Mouse (Mus musculus) gonadal fat pad, adult 2 months (tissue): ENCODE data around the gene Casz1. TPM values are rescaled to one million over a fixed set of nuclear protein-coding genes. Genes with fewer than 3 reads are reported as not detected.

Source experiments
- DNase-seq: peaks from one replicate; pipeline ENCODE4 v3.0.0-alpha.2; 2012; ENCODE audit warnings: low read depth
- polyA plus RNA-seq: library from polyadenylated mRNA; depleted of rRNA; stranded (reverse); fragments of >200 nt; gene quantifications from 2 replicates; pipeline ENCODE4 v1.2.3, GENCODE M21; 2012; rRNA removed

Casz1 gene
- 5.8 and 6.1 TPM in 2 replicates for polyA plus RNA-seq

DNA sequence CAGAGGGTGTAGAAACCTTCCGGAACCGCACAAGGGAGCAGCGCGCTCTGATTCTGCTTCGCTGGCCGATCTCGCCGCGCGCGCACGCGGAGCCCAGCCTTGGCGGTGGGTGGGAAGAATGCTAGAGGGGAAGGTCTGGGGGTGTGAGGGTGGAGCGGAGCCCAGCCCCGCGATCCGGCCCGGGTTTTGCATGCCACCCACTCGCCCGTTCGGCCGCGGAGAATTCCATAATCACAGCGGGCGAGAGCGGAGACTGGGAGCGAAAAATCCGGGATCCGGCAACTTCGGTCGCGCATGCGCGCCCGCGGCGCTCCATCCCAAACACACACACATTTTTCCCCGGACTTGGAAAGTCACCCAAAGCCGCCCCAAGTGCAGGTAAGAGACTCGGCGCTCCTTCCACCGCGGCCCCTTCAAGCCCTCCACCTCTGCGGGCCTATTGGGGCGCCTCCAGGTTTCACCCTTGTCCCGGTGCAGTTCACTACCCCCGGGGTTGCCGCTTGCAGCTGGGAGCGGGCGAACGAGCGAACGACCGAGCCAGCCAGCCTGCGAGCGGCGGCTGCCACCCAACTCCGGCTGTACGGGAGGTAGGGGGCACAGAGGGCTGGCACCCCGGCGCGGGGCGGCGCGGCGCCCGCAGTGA is at the start of gene Casz1:
Gene Casz1 (plus strand): TSS at position 293 of the 643 bp plus-strand sequence.
- DNase-seq, result no peak

GRCm38 (mm10) chr4:148758863-148759262 is 45.4 kb upstream of the Casz1 start:
- DNase-seq, result no peak

GRCm38 (mm10) chr4:148760152-148760551 is 44.1 kb upstream of the Casz1 start:
- DNase-seq, result no peak

DNA sequence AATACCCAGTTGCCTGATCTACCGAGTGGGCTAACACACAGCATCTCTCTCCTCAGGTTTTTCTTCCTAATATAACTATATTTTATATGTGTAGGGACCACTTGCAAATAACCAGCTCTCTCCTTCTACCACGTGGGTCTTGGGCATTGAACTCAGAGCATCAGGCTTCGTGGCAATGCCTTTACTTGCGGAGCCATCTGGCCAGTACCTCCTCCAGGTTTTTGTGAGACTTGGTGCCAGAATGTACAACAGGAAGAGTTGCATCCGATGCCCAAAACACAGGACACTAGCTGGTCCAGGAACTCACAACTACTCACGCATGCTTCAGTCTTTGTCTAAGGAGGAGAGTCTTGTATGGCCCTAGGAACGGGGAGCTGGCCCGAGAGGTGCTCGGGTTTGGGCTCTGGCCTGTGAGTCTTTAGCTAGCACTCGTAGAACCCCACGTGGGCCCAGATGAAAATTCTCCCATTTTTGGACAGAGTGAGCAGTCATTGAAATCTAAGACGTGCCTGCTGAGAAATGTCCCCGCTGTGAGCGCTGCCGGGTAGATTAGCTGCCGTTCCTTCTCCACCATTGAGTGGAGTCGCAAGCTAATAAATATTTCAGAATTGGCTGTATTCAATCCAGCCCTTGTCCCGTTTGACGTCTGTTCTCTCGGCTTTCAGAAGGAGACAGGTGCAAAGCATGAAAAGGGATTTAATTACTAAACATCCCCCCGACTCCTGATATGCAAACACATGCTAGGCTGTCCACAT is 38.0 kb upstream of the Casz1 start:
- no peak for DNase-seq

DNA sequence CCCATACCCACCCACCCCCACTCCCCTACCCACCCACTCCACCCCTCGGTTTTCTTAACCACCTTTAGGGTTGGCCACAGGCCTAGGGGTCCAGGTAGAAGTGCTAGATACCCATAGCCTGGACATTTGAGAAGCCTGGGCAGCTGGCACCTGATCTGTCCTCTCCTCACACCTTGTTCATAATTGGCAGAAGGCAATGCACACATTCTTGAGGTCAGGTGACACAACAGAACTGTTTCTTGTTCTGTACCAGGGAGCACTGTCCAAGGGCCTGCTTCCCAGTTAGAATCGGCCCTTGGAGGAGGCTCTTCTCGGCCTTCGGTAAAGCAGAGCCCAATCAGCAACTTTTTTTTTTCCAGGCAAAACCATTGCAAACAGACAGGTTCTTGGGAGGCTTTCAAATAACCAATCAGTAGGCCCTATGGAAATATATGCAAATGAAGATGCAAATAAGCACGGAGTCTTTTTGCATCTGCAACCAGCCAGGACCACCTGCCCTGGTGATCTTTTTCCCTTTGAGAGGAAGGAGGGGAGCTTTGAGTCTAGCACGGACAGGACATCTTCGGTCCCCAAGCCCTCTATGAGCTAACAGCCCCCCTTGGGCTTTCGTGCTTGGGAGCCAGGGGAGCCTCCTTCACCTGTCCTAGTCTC is 36.4 kb upstream of the Casz1 start:
- DNase-seq, result no peak

DNA sequence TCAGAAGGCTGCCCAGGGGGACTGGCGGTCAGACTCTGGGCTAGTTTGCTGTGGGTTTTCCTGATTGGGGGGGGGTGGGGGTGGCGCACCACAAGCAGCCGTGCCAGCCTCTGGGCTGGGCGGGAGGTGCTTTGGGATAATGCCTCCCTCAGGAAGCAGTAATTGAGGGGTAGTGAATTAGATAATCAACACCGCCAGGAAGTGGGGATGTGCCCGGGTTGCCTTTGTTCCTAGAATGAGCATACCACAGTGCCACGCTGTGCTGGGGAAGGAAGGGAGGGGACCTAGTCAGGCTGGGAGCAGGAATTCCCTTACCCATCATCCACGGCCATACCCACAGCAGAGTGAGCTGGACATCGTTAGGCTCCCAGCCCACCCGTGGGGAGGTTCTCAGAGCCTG is 35.6 kb upstream of the Casz1 start:
- DNase-seq, result no peak

- no peak for DNase-seq
Observed at GRCm38 (mm10) chr4:148770582-148771408, 33.4 kb upstream of the Casz1 start.

- DNase-seq, result no peak
Observed at GRCm38 (mm10) chr4:148771409-148771929, 32.8 kb upstream of the Casz1 start.

DNA sequence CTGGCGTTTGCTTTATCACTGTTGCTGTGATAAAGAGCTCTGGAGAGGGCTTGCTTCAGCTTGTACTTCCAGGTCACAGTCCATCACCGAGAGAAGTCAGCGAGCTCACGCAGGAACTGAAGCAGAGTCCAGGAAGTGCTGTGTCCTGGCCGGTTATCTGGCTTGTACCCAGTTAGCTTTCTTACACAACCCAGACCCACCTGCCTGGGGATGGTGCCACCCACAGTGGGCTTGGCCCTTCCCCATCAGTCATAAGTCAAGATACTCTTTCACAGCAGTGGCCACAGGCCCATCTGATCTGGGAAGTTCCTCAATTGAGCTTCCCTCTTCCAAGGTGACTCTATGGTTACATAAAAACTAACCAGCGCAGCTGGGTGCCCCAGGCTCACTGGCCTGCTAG is 31.6 kb upstream of the Casz1 start:
- DNase-seq, result peak; percentile 82

DNA sequence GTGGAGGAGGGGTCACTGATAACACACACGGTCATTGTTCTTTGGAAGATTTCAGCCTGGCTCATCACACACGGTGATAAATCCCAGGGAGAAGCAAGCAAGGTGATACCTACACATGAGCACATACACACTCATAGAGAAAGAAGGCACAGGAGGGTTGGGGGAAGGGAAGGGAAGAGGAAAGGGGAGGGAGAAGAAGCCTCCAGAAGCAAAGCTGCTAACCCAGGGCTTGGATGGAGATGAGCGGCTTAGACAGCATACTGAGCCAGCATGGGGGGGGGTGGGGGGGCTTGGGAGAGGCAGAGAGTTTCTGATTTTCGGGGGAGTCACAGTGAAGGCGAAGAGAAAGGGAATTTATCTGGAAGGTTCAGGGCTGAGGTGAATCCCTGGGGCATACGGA is 30.2 kb upstream of the Casz1 start:
- DNase-seq, result no peak

- DNase-seq, result no peak
Observed at GRCm38 (mm10) chr4:148775476-148776269, 28.6 kb upstream of the Casz1 start.

DNA sequence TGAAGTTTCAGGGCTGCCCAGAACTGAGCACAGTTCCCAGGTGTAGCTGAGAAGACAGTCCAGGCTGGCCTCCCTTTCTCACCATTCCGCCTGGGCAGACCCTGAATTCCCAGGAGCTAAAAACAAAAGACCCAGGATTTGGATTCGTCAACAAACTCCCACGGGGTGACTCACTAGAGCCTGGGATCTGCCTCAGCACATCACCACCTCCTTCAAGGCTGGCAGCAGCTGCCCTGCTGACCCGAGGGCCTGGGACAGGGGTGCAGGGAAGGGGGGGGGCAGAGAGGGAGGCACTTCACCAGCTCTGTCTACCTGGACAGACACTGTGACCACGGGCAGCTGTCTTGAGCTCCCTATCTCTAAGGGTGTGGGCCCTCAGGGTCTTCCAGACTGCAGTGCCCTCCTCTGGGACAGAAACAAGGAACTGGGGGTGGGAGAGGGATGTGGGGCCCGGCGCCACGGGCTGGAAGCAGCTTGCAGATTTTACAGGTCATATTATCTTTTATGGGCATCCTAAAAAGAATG is 24.1 kb upstream of the Casz1 start:
- DNase-seq, result no peak

- no peak for DNase-seq
Observed at GRCm38 (mm10) chr4:148781516-148781915, 22.7 kb upstream of the Casz1 start.

DNA sequence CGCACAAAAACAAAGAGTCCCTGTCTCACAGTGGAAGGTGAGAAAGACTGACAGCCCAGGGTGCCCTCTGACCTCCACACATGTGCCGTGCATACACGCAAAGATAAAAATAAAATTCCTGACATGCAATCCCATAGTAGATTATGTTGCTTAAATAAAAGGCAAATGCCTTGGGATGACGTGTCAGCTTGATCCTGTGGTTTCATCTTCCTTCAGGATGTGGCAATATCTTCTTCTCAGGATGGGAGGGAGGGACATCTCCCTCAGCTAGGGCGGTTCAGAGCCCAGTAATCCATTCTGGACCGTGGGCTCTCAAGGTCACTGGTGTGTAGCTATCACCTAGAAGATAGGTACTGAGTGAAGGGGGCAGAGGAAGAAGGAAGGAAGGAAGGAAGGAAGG is 21.3 kb upstream of the Casz1 start:
- no peak for DNase-seq

DNA sequence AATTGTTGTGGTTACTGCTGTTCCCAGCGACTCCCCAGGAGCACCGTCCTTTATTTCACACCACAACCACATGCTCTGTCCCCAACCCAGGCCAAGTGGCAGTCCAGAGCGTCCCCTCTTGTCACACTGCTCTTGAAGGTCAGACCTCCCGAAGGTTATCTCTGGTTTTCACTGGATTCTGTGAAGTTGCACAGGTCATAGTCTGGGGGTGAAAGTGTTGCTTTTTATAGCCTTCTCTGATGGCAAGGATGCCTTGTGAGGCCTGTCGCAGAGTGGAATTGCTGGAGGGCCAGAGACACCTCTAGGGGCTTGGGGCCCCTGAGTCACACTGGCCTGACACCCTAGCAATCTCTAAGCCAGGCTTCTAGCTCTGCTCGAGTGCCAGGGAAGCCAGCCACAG is 20.5 kb upstream of the Casz1 start:
- DNase-seq, result no peak

DNA sequence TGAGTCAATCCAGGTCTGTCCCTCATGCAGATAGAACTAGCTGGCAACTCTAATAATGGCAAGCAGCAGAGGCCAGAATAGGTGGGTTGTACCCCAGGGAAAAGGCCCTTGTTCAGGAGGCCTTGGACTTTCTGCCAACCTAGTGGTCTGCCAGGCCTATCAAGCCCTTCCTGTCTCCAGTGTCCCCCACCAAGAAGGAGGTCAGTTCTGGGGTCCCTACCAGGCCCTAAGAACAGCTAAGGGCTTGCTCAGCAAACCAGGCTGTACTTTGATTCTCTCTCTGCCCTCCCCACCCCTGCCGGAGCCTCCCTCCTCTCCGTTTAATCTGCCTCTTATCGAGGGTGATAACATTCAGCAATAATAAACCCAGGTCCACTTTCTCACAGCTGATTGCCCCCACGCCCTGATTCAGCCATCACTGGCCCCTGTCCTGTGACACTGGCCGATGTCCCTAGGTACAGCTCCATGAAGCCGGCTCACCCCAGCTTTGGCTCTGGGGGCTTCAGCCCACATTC is 19.1 kb upstream of the Casz1 start:
- no peak for DNase-seq

- DNase-seq, result no peak
Observed at GRCm38 (mm10) chr4:148785995-148786394, 18.2 kb upstream of the Casz1 start.

GRCm38 (mm10) chr4:148790940-148791339 is 13.3 kb upstream of the Casz1 start:
- DNase-seq, result no peak

DNA sequence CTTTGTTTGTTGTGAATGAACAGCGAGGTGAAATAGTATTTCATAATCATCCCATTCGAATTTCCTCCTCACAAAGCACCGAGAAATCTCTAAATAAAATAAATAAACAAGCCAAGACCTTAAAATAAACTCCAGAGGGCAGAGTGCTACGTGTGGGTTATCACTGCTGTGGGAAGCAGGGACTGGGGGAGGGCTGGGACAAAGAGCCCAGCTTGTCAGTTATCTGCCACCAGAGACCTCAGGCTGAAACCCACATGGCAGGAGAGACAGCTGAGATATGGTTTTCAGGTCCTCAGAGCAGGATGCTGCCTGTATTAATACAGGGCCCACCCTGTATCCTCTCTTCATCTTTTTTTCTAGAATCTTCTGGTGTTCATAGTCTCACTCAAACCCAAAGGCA is 9.2 kb upstream of the Casz1 start:
- no peak for DNase-seq
